Mouse (Mus musculus): ENCODE results near the gene Hrh2. TPM values are rescaled to one million over a fixed set of nuclear protein-coding genes. Genes with fewer than 3 reads are reported as not detected.

Gene Hrh2
- polyA plus RNA-seq, 1 experiment = 0.53 TPM

- Histone ChIP-seq H3K4me3 (ENCODE audit: insufficient read depth, low read depth, low read length) (no peak overlapping the region), H3K27ac (ENCODE audit: insufficient read depth, low read depth, low read length) (no peak overlapping the region), H3K4me1 (ENCODE audit: control insufficient read depth, insufficient read depth, low read length) (peaks cover 3% of the 10 kb centered on the region; the same call in 1 of the 2 replicates), H3K27me3 (replicated peaks; ENCODE audit: control insufficient read depth, insufficient read depth, low read length) (no peaks in the 10 kb centered on the region; the same call in 1 of the 2 replicates), H3K36me3 (ENCODE audit: control insufficient read depth, insufficient read depth, low read length) (no peaks in the 10 kb centered on the region)
- TF ChIP-seq CTCF (conservative IDR thresholded peaks at IDR 0.05; ENCODE audit: insufficient read depth, insufficient read length, low read depth, low read length) = no peak
- no peak for TF ChIP-seq POLR2A (IDR thresholded peaks at IDR 0.05; ENCODE audit: low read depth, low read length)
- WGBS = 64% methylated on average over 7 of the region's 7 CpGs
- DNase-seq = no peak
Observed at GRCm38 (mm10) chr13:54280366-54280765, 88.4 kb downstream of the Hrh2 start.

DNA sequence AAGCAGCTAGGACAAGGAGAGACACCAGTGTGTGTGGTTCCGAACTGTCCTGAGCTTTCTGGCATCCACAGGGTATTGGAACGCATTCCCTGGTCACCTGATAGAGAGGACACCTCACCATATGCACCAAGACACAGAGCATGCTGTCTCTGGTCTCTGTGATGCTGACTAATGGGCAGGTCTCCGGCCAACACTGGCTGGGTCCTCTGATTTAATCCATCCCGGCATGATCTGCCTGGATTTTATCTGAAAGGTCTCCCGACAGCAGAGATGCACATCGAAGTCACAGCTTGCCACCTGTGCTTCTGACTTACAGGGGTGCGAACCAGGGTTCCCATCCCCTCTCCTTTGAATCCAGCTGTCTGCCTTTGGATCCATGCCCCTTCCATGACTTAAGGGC lies 89.2 kb downstream of the Hrh2 start:
- no peaks in the 10 kb centered on the region; the same call in 1 of the 2 replicates for H3K27me3 ChIP-seq (replicated peaks; ENCODE audit: control insufficient read depth, insufficient read depth, low read length)
- no peak overlapping the region for H3K4me3 ChIP-seq (ENCODE audit: insufficient read depth, low read depth, low read length)
- no peaks in the 10 kb centered on the region for H3K36me3 ChIP-seq (ENCODE audit: control insufficient read depth, insufficient read depth, low read length)
- no peak for DNase-seq
- H3K4me1 ChIP-seq (ENCODE audit: control insufficient read depth, insufficient read depth, low read length) = peaks cover 3% of the 10 kb centered on the region; the same call in 1 of the 2 replicates
- H3K27ac ChIP-seq (ENCODE audit: insufficient read depth, low read depth, low read length) = no peak overlapping the region
- TF ChIP-seq POLR2A (IDR thresholded peaks at IDR 0.05; ENCODE audit: low read depth, low read length) (no peak), CTCF (conservative IDR thresholded peaks at IDR 0.05; ENCODE audit: insufficient read depth, insufficient read length, low read depth, low read length) (no peak)
- WGBS = 85% methylated on average over 7 of the region's 7 CpGs

- DNase-seq = no peak
- peaks cover 3% of the 10 kb centered on the region; the same call in 1 of the 2 replicates for H3K4me1 ChIP-seq (ENCODE audit: control insufficient read depth, insufficient read depth, low read length)
- no peaks in the 10 kb centered on the region; the same call in 1 of the 2 replicates for H3K27me3 ChIP-seq (replicated peaks; ENCODE audit: control insufficient read depth, insufficient read depth, low read length)
- H3K4me3 ChIP-seq (ENCODE audit: insufficient read depth, low read depth, low read length) = no peak overlapping the region
- 62% methylated on average over 8 of the region's 8 CpGs for WGBS
- H3K27ac ChIP-seq (ENCODE audit: insufficient read depth, low read depth, low read length) = no peak overlapping the region
- H3K36me3 ChIP-seq (ENCODE audit: control insufficient read depth, insufficient read depth, low read length) = no peaks in the 10 kb centered on the region
- no peak for TF ChIP-seq CTCF (conservative IDR thresholded peaks at IDR 0.05; ENCODE audit: insufficient read depth, insufficient read length, low read depth, low read length)
- no peak for TF ChIP-seq POLR2A (IDR thresholded peaks at IDR 0.05; ENCODE audit: low read depth, low read length)
Observed at GRCm38 (mm10) chr13:54281623-54282022, 89.7 kb downstream of the Hrh2 start.

GRCm38 (mm10) chr13:54282149-54282860 lies 90.4 kb downstream of the Hrh2 start:
- H3K4me1 ChIP-seq (ENCODE audit: control insufficient read depth, insufficient read depth, low read length) = peaks cover 3% of the 10 kb centered on the region; the same call in 1 of the 2 replicates
- TF ChIP-seq CTCF (conservative IDR thresholded peaks at IDR 0.05; ENCODE audit: insufficient read depth, insufficient read length, low read depth, low read length) = no peak
- TF ChIP-seq POLR2A (IDR thresholded peaks at IDR 0.05; ENCODE audit: low read depth, low read length) = no peak
- no peak overlapping the region for H3K27ac ChIP-seq (ENCODE audit: insufficient read depth, low read depth, low read length)
- no peaks in the 10 kb centered on the region for H3K27me3 ChIP-seq (replicated peaks; ENCODE audit: control insufficient read depth, insufficient read depth, low read length)
- DNase-seq = no peak
- H3K36me3 ChIP-seq (ENCODE audit: control insufficient read depth, insufficient read depth, low read length) = no peaks in the 10 kb centered on the region
- H3K4me3 ChIP-seq (ENCODE audit: insufficient read depth, low read depth, low read length) = no peak overlapping the region
- 14% methylated on average over 17 of the region's 17 CpGs for WGBS

- WGBS = under 1% methylated on average over 10 of the region's 10 CpGs
- no peaks in the 10 kb centered on the region for H3K27me3 ChIP-seq (replicated peaks; ENCODE audit: control insufficient read depth, insufficient read depth, low read length)
- H3K4me1 ChIP-seq (ENCODE audit: control insufficient read depth, insufficient read depth, low read length) = peaks cover 3% of the 10 kb centered on the region; the same call in 1 of the 2 replicates
- no peak overlapping the region for H3K4me3 ChIP-seq (ENCODE audit: insufficient read depth, low read depth, low read length)
- no peak overlapping the region for H3K27ac ChIP-seq (ENCODE audit: insufficient read depth, low read depth, low read length)
- H3K36me3 ChIP-seq (ENCODE audit: control insufficient read depth, insufficient read depth, low read length) = no peaks in the 10 kb centered on the region
- DNase-seq = peak; percentile 41
- no peak for TF ChIP-seq POLR2A (IDR thresholded peaks at IDR 0.05; ENCODE audit: low read depth, low read length)
- no peak for TF ChIP-seq CTCF (conservative IDR thresholded peaks at IDR 0.05; ENCODE audit: insufficient read depth, insufficient read length, low read depth, low read length)
Observed at GRCm38 (mm10) chr13:54282861-54283206, 90.9 kb downstream of the Hrh2 start.

Other genes starting within 250 kb of the Hrh2 start
- 0.02 and 0.08 TPM in 2 replicates for gene Drd1, start 136.4 kb upstream of the Hrh2 start, polyA plus RNA-seq (2012; rRNA removed)
- gene Sfxn1, start 120.3 kb upstream of the Hrh2 start, polyA plus RNA-seq (2012; rRNA removed) = 96.4 and 106 TPM in 2 replicates
- gene Cplx2, start 179.2 kb downstream of the Hrh2 start, polyA plus RNA-seq (2012; rRNA removed) = 11.8 and 15.5 TPM in 2 replicates

Data from kidney, adult 2 months (tissue).